Mouse (Mus musculus) limb, embryonic 14.5 days (tissue): Measurements from ENCODE around the gene Slc35f6. TPM values are rescaled to one million over a fixed set of nuclear protein-coding genes. Genes with fewer than 3 reads are reported as not detected.

Experiments
- ATAC-seq: fragments of 200-750 bp; cut with Nextera tagmentation; 2 replicates; pipeline ENCODE4 v1.8.0; 2017; ENCODE audit warnings: low read depth, moderate number of reproducible peaks, moderate TSS enrichment; ENCODE audit not compliant: low FRiP score
- DNase-seq: peaks from one replicate; pipeline ENCODE4 v3.0.0-alpha.2; 2015; ENCODE audit warnings: low spot score
- H3K27ac ChIP-seq: fragments of 300-500 bp; sonication (generic); replicated peaks from 2 replicates; pipeline ENCODE4 v1.5.1; 2014; ENCODE audit warnings: low read depth, mild to moderate bottlenecking, low read length, moderate library complexity, mixed read lengths
- H3K27me3 ChIP-seq: fragments of 300-500 bp; sonication (generic); 2 replicates; pipeline ENCODE4 v1.6.1; 2014; ENCODE audit warnings: low read length, mixed read lengths; ENCODE audit not compliant: control insufficient read depth, insufficient read depth
- H3K36me3 ChIP-seq: fragments of 300-500 bp; sonication (generic); 2 replicates; pipeline ENCODE4 v1.6.1; 2014; ENCODE audit warnings: mild to moderate bottlenecking, low read length, moderate library complexity, mixed read lengths; ENCODE audit not compliant: control insufficient read depth, insufficient read depth
- H3K4me1 ChIP-seq: fragments of 300-500 bp; sonication (generic); 2 replicates; pipeline ENCODE4 v1.6.1; 2014; ENCODE audit warnings: antibody characterized with exemption, low read length, mixed read lengths; ENCODE audit not compliant: control insufficient read depth, insufficient read depth
- H3K4me2 ChIP-seq: fragments of 300-500 bp; sonication (generic); replicated peaks from 2 replicates; pipeline ENCODE4 v1.6.1; 2014; ENCODE audit warnings: low read depth, mild to moderate bottlenecking, low read length, moderate library complexity; ENCODE audit not compliant: severe bottlenecking
- H3K4me3 ChIP-seq: fragments of 300-500 bp; sonication (generic); replicated peaks from 2 replicates; pipeline ENCODE4 v1.5.1; 2014; ENCODE audit warnings: low read length
- H3K9ac ChIP-seq: fragments of 300-500 bp; sonication (generic); 2 replicates; pipeline ENCODE4 v1.6.1; 2014; ENCODE audit warnings: mild to moderate bottlenecking, low read depth, low read length, moderate library complexity; ENCODE audit not compliant: severe bottlenecking
- H3K9me3 ChIP-seq: fragments of 300-500 bp; sonication (generic); 2 replicates; pipeline ENCODE4 v1.6.1; 2016; ENCODE audit warnings: low read length; ENCODE audit not compliant: control insufficient read depth
- POLR2A ChIP-seq: fragments of 200-500 bp; IDR thresholded peaks from 2 replicates; pipeline ENCODE4 v1.8.0; 2012; ENCODE audit warnings: inconsistent platforms, mild to moderate bottlenecking, moderate library complexity, borderline replicate concordance; ENCODE audit not compliant: insufficient read depth, insufficient read length; ENCODE audit errors: extremely low read depth
- WGBS: fragments of 180-500 bp; shearing (Covaris S2); extraction: QIAGEN DNeasy Blood & Tissue Kit; methylation state at CpG from one replicate; pipeline ENCODE4 v1.1.7; 2014; 5-methylcytosine and 5-hydroxymethylcytosine counted together
- polyA plus RNA-seq, 2 experiments: library from polyadenylated mRNA; depleted of rRNA in 1 of 2; stranded (reverse) in 1 of 2; unstranded in 1 of 2; fragments of >200 nt; fragmentation: Nextera tagmentation in 1 of 2; extraction: Ambion mirVana in 1 of 2; gene quantifications; 2 replicates each; pipeline versions ENCODE4 v1.2.1 to v1.2.3; 2012 to 2014

The Slc35f6 gene
- polyA plus RNA-seq, 2 experiments = 28.2 to 35.4 TPM

DNA sequence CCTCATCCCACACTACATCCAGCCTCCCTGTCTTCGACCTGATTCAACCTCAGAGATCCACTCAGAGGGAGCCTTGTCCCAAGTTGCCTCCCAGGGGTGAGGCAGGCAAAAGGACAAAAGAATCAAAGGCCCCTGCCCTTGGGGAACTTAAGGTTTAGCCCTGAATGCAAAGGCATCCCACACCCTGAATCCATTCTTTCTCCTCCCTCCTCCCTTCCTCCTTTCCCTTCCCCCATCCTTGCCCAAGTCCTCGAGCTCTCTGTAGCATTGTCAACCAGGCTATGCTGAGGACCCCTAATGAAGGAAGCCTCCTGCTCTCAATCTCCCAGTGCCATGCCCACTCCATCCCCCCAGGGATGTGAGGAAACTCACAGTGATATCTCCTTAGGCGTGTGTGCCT lies 36.0 kb upstream of the Slc35f6 start:
- no peak overlapping the region for H3K4me3 ChIP-seq
- no peak overlapping the region for H3K4me2 ChIP-seq
- TF ChIP-seq POLR2A = no peak
- H3K36me3 ChIP-seq = no peaks in the 10 kb centered on the region
- DNase-seq (no peak), ATAC-seq (no peak)
- no peaks in the 10 kb centered on the region for H3K27me3 ChIP-seq
- no peaks in the 10 kb centered on the region for H3K9me3 ChIP-seq
- H3K9ac ChIP-seq = no peak overlapping the region
- H3K4me1 ChIP-seq = peaks cover 9% of the 10 kb centered on the region; the same call in 1 of the 2 replicates
- WGBS = 41% methylated on average over 3 of the region's 3 CpGs
- H3K27ac ChIP-seq = no peak overlapping the region

- no peaks in the 10 kb centered on the region for H3K9me3 ChIP-seq
- no peaks in the 10 kb centered on the region for H3K36me3 ChIP-seq
- no peak for ATAC-seq
- DNase-seq = no peak
- no peaks in the 10 kb centered on the region for H3K27me3 ChIP-seq
- WGBS = 80% methylated on average over 4 of the region's 4 CpGs
- H3K4me3 ChIP-seq = no peak overlapping the region
- H3K9ac ChIP-seq = no peak overlapping the region
- TF ChIP-seq POLR2A = no peak
- peaks cover 9% of the 10 kb centered on the region; the same call in 1 of the 2 replicates for H3K4me1 ChIP-seq
- H3K4me2 ChIP-seq = no peak overlapping the region
- no peak overlapping the region for H3K27ac ChIP-seq
Observed at GRCm38 (mm10) chr5:30612575-30612974, 35.2 kb upstream of the Slc35f6 start.

DNA sequence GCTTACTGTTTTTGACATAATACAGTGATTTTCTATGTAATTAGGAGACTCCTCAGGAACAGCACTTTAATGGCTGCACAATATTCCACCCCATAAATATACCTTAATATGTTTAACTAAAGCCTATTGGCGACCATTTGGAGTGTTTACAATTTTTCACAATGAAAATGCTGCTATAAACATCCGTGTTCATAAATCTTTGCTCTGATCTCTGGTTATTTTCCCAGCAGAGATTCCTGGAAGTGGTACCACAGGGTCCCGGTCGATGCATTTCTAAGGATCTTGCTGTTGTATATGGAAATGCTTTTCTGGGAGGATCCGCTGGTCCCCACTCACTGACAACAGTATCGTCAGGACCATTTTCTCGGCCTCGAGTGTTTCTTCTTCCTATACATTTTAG lies 34.5 kb upstream of the Slc35f6 start:
- TF ChIP-seq POLR2A = no peak

GRCm38 (mm10) chr5:30614221-30614620 lies 33.5 kb upstream of the Slc35f6 start:
- no peak for TF ChIP-seq POLR2A
- H3K9ac ChIP-seq = no peak overlapping the region
- 30% methylated on average over 1 of the region's 1 CpGs for WGBS
- H3K36me3 ChIP-seq = no peaks in the 10 kb centered on the region
- no peaks in the 10 kb centered on the region for H3K27me3 ChIP-seq
- no peak overlapping the region for H3K4me2 ChIP-seq
- H3K4me1 ChIP-seq = peaks cover 9% of the 10 kb centered on the region; the same call in 1 of the 2 replicates
- ATAC-seq (peak; percentile 79; the same call in 1 of the 2 replicates), DNase-seq (peak; percentile 76)
- H3K27ac ChIP-seq = no peak overlapping the region
- no peak overlapping the region for H3K4me3 ChIP-seq
- H3K9me3 ChIP-seq = no peaks in the 10 kb centered on the region

More for the DNA sequence above, 34.5 kb upstream of the Slc35f6 start:
- no peak overlapping the region for H3K4me3 ChIP-seq
- 79% methylated on average over 8 of the region's 8 CpGs for WGBS
- peaks cover 9% of the 10 kb centered on the region; the same call in 1 of the 2 replicates for H3K4me1 ChIP-seq
- H3K9ac ChIP-seq = no peak overlapping the region
- no peak for ATAC-seq
- H3K4me2 ChIP-seq = no peak overlapping the region
- no peak overlapping the region for H3K27ac ChIP-seq
- no peaks in the 10 kb centered on the region for H3K36me3 ChIP-seq
- DNase-seq = no peak
- no peaks in the 10 kb centered on the region for H3K27me3 ChIP-seq
- H3K9me3 ChIP-seq = no peaks in the 10 kb centered on the region

GRCm38 (mm10) chr5:30615416-30615815 lies 32.3 kb upstream of the Slc35f6 start:
- no peak overlapping the region for H3K4me2 ChIP-seq
- H3K9me3 ChIP-seq = no peaks in the 10 kb centered on the region
- no peak overlapping the region for H3K9ac ChIP-seq
- TF ChIP-seq POLR2A = no peak
- H3K27me3 ChIP-seq = no peaks in the 10 kb centered on the region
- H3K27ac ChIP-seq = no peak overlapping the region
- no peak overlapping the region for H3K4me3 ChIP-seq
- no peak for DNase-seq
- ATAC-seq = no peak
- no peaks in the 10 kb centered on the region for H3K36me3 ChIP-seq
- peaks cover 9% of the 10 kb centered on the region; the same call in 1 of the 2 replicates for H3K4me1 ChIP-seq
- WGBS = 39% methylated on average over 6 of the region's 6 CpGs

- peaks cover 9% of the 10 kb centered on the region; the same call in 1 of the 2 replicates for H3K4me1 ChIP-seq
- no peaks in the 10 kb centered on the region for H3K27me3 ChIP-seq
- ATAC-seq (no peak), DNase-seq (no peak)
- H3K4me2 ChIP-seq = no peak overlapping the region
- no peak overlapping the region for H3K4me3 ChIP-seq
- 80% methylated on average over 4 of the region's 4 CpGs for WGBS
- TF ChIP-seq POLR2A = no peak
- H3K9me3 ChIP-seq = no peaks in the 10 kb centered on the region
- H3K9ac ChIP-seq = no peak overlapping the region
- no peak overlapping the region for H3K27ac ChIP-seq
- no peaks in the 10 kb centered on the region for H3K36me3 ChIP-seq
Observed at GRCm38 (mm10) chr5:30615819-30616218, 31.9 kb upstream of the Slc35f6 start.
